Mouse (Mus musculus): ENCODE data around the gene Gtf2h4. TPM values are rescaled to one million over a fixed set of nuclear protein-coding genes. Genes with fewer than 3 reads are reported as not detected.

Gene Gtf2h4
- total and polyA plus RNA-seq, 3 experiments: 76.3 to 97.6 TPM; not detected in 1

DNA sequence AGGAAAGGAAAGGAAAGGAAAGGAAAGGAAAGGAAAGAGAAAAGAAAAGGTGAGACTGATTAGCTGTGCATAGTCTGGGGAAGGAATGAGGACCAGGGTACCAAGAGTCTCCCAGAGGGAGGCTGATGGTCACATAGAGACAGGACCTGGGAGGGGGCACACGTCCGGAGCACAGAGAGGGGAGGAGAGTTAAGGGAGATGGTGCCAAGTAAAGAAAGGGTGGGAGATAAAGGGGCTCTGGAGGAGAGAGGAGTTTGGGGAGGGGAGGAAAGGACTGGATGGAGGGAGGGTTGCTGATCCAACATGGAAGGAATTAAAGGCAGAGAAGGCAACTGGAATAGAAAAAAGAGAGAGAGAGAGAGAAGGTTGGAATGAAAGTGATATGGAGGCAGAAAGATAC is 29.5 kb upstream of the Gtf2h4 start:
- H3K27ac ChIP-seq (ENCODE audit: control insufficient read depth, low read depth, low read length): no peak overlapping the region
- H3K4me3 ChIP-seq (ENCODE audit: control insufficient read depth in 1 of 2, insufficient read depth in 1 of 2, low read depth in 2 of 2, low read length in 2 of 2): no peak overlapping the region
- no peaks in the 10 kb centered on the region; a peak in 1 of 4 replicates for H3K27me3 ChIP-seq (ENCODE audit: control insufficient read depth in 1 of 2, insufficient read depth in 2 of 2, low read length in 2 of 2)
- TF ChIP-seq MAFK (IDR thresholded peaks at IDR 0.05; ENCODE audit: borderline replicate concordance, low read depth, low read length): no peak
- TF ChIP-seq ETS1 (IDR thresholded peaks at IDR 0.05; ENCODE audit: low read depth, low read length): no peak
- TF ChIP-seq CHD2 (IDR thresholded peaks at IDR 0.05; ENCODE audit: low read length): no peak
- no peak for TF ChIP-seq RAD21 (IDR thresholded peaks at IDR 0.05; ENCODE audit: low read depth, low read length)
- no peak for TF ChIP-seq NELFE (IDR thresholded peaks at IDR 0.05; ENCODE audit: low read depth, low read length)
- TF ChIP-seq BHLHE40 (IDR thresholded peaks at IDR 0.05; ENCODE audit: borderline replicate concordance, low read depth, low read length): no peak
- no peak for TF ChIP-seq CTCF (IDR thresholded peaks at IDR 0.05 in 2 of 3, conservative IDR thresholded peaks at IDR 0.05 in 1 of 3; ENCODE audit: control insufficient read depth in 1 of 3, insufficient read depth in 1 of 3, low read depth in 2 of 3, low read length in 3 of 3, poor library complexity in 1 of 3, severe bottlenecking in 1 of 3)
- no peak for TF ChIP-seq ELF1 (IDR thresholded peaks at IDR 0.05; ENCODE audit: low read depth, low read length)
- TF ChIP-seq POLR2AphosphoS2 (IDR thresholded peaks at IDR 0.05; ENCODE audit: low read length): no peak
- TF ChIP-seq E2F4 (IDR thresholded peaks at IDR 0.05; ENCODE audit: borderline replicate concordance, low read depth, low read length): no peak
- no peak for TF ChIP-seq JUND (IDR thresholded peaks at IDR 0.05; ENCODE audit: low read depth, low read length)
- TF ChIP-seq MAZ (IDR thresholded peaks at IDR 0.05; ENCODE audit: low read depth, low read length): no peak
- no peak for TF ChIP-seq SIN3A (IDR thresholded peaks at IDR 0.05; ENCODE audit: low read length)
- TF ChIP-seq CHD1 (IDR thresholded peaks at IDR 0.05; ENCODE audit: low read depth, low read length): no peak
- TF ChIP-seq UBTF (IDR thresholded peaks at IDR 0.05; ENCODE audit: borderline replicate concordance, insufficient read depth, low read depth, low read length): no peak
- TF ChIP-seq MEF2A (IDR thresholded peaks at IDR 0.05; ENCODE audit: extremely low read depth, insufficient replicate concordance, low read depth, low read length, poor library complexity, severe bottlenecking): no peak
- TF ChIP-seq SMC3 (IDR thresholded peaks at IDR 0.05; ENCODE audit: low read depth, low read length): no peak
- H3K79me2 ChIP-seq (ENCODE audit: control insufficient read depth, insufficient read depth, low read length, poor library complexity): no peaks in the 10 kb centered on the region
- no peaks in the 10 kb centered on the region for H3K9me3 ChIP-seq (replicated peaks; ENCODE audit: insufficient read depth, low read length)
- no peak for DNase-seq (ENCODE audit: low read depth, low spot score)
- H3K9ac ChIP-seq (ENCODE audit: control insufficient read depth, low read depth, low read length, poor library complexity, severe bottlenecking): no peak overlapping the region
- H3K4me1 ChIP-seq (ENCODE audit: control insufficient read depth in 1 of 2, insufficient read depth in 2 of 2, low read length in 2 of 2): peaks cover 0 to 9% of the 10 kb centered on the region in 2 experiments; a peak in 2 of 4 replicates
- peaks cover 0 to 5% of the 10 kb centered on the region in 2 experiments; a peak in 2 of 4 replicates for H3K36me3 ChIP-seq (ENCODE audit: control insufficient read depth in 1 of 2, insufficient read depth in 2 of 2, low read length in 2 of 2)

- Histone ChIP-seq H3K27me3 (ENCODE audit: control insufficient read depth in 1 of 2, insufficient read depth in 2 of 2, low read length in 2 of 2) (no peaks in the 10 kb centered on the region; a peak in 1 of 4 replicates), H3K9ac (ENCODE audit: control insufficient read depth, low read depth, low read length, poor library complexity, severe bottlenecking) (no peak overlapping the region), H3K4me3 (ENCODE audit: control insufficient read depth in 1 of 2, insufficient read depth in 1 of 2, low read depth in 2 of 2, low read length in 2 of 2) (no peak overlapping the region), H3K9me3 (replicated peaks; ENCODE audit: insufficient read depth, low read length) (no peaks in the 10 kb centered on the region), H3K4me1 (ENCODE audit: control insufficient read depth in 1 of 2, insufficient read depth in 2 of 2, low read length in 2 of 2) (peaks cover 0 to 9% of the 10 kb centered on the region in 2 experiments; a peak in 2 of 4 replicates), H3K36me3 (ENCODE audit: control insufficient read depth in 1 of 2, insufficient read depth in 2 of 2, low read length in 2 of 2) (peaks cover 0 to 5% of the 10 kb centered on the region in 2 experiments; a peak in 2 of 4 replicates), H3K27ac (ENCODE audit: control insufficient read depth, low read depth, low read length) (no peak overlapping the region), H3K79me2 (ENCODE audit: control insufficient read depth, insufficient read depth, low read length, poor library complexity) (no peaks in the 10 kb centered on the region)
- no peak for TF ChIP-seq MAFK (IDR thresholded peaks at IDR 0.05; ENCODE audit: borderline replicate concordance, low read depth, low read length)
- TF ChIP-seq RCOR1 (IDR thresholded peaks at IDR 0.05; ENCODE audit: low read depth, low read length): no peak
- TF ChIP-seq USF2 (IDR thresholded peaks at IDR 0.05; ENCODE audit: borderline replicate concordance in 1 of 2, insufficient read depth in 1 of 2, low read depth in 1 of 2, low read length in 2 of 2): no peak
- TF ChIP-seq ELF1 (IDR thresholded peaks at IDR 0.05; ENCODE audit: low read depth, low read length): no peak
- no peak for TF ChIP-seq POLR2AphosphoS2 (IDR thresholded peaks at IDR 0.05; ENCODE audit: low read length)
- TF ChIP-seq SIN3A (IDR thresholded peaks at IDR 0.05; ENCODE audit: low read length): no peak
- no peak for TF ChIP-seq GABPA (IDR thresholded peaks at IDR 0.05; ENCODE audit: low read depth, low read length)
- TF ChIP-seq MYB (IDR thresholded peaks at IDR 0.05; ENCODE audit: low read depth, low read length): no peak
- TF ChIP-seq NRF1 (IDR thresholded peaks at IDR 0.05; ENCODE audit: insufficient read depth, low read depth, low read length, poor library complexity, severe bottlenecking): no peak
- no peak for TF ChIP-seq KAT2A (conservative IDR thresholded peaks at IDR 0.05; ENCODE audit: low read depth, low read length)
- no peak for TF ChIP-seq E2F4 (IDR thresholded peaks at IDR 0.05; ENCODE audit: borderline replicate concordance, low read depth, low read length)
- DNase-seq (ENCODE audit: low read depth, low spot score): no peak
Measured at GRCm38 (mm10) chr17:35702605-35703004, 29.1 kb upstream of the Gtf2h4 start.
